Mouse (Mus musculus): ENCODE measurements around the gene Scrn1.

GRCm38 (mm10) chr6:54554341-54555110 lies 11.8 kb downstream of the Scrn1 start:
- TF ChIP-seq NANOG (IDR thresholded peaks at IDR 0.05; ENCODE audit: borderline replicate concordance, low read length) (no peak), CTCF (conservative IDR thresholded peaks at IDR 0.05; ENCODE audit: low read length) (no peak), POU5F1 (IDR thresholded peaks at IDR 0.05; ENCODE audit: borderline replicate concordance, low read length) (no peak)
